Mouse (Mus musculus): ENCODE results near the gene Rasa4.
"Not testable (repeated sequence)": the region's sequence is repeated elsewhere in the genome, so short reads cannot be mapped to it uniquely, and the experiment has no call there.

Rasa4 gene

DNA sequence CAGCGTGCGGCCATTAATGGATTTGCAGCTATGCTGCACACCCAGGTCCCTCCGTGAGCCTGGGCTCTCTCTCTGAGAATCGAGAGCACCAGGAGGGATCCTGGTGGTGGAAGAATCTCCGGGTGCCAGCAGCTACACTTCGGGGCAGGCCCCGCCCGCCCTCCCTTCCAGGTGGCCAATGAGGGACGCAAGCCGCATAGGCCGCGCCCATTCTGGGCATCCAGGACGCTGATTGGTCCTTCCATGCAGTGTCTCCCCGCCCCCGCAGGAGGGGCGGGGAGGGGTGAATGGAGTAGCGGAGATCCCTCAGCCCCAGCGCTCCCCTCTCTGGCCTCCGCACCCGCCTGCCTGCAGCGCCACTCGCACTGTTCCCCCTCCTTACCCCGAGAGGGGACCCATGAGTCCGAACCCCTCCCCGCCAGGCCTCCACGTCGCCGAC, at the start of gene Rasa4:
Gene Rasa4, plus strand, starts transcription at position 248 of the 439 bp plus-strand sequence.
- peak; percentile 94 for DNase-seq (ENCODE audit: low read depth)

DNA sequence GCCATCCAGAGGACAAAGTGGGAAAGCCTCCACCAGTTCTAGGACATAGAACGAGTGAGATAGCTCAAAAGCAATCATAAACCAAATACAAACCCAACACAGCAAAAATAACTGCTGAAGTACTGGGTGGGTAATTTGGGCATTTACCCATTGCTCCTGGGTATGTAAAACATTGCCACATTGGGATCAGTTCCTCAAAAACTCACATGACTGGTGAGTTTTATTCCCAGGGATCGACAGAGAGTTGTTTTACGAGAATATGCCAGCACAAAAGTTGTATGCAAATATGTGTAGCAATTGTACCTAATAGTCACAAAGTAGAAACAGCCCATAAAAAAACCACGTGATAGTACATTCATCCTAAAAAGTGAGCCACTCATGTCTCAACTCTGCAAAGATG, 48.8 kb upstream of the Rasa4 start:
- DNase-seq (ENCODE audit: low read depth) = no peak

DNA sequence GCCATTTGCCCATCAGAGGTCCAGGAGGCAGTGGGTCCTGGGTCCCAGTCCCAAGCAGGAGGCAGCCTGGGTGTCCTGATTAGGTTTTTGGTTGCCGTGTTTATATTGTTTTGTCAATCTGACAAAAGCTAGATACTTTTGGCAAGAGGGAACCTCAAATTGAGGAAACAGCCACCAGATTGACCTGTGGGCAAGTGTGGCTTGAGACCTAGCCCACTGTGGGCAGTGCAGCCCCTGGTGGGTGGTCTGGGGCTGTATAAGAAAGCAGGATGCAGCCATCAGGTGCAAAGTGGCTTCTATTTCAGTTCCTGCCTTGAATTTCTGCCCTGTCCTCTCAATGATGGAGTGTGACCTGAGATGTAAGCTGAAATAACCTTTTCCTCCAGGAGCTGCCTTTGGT, 48.4 kb upstream of the Rasa4 start:
- DNase-seq (ENCODE audit: low read depth) = no peak

DNA sequence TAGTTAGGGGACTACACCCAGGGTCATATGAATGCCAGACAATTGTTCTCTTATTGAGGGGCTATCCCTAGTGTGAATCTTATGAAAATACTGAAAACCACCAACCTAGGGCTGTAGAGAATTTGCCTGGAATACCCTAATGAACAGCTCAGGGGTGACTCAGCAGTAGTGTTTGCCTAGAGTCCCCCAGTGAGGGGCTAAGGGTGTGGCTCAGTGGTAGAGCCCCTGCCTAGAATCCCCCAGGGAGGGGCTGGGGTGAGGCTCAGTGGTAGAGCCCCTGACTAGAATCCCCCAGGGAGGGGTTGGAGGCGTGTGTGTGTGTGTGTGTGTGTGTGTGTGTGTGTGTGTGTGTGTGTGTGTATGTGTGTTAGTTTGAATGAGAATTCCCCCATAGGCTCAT, 47.0 kb upstream of the Rasa4 start:
- no peak for DNase-seq (ENCODE audit: low read depth)

DNA sequence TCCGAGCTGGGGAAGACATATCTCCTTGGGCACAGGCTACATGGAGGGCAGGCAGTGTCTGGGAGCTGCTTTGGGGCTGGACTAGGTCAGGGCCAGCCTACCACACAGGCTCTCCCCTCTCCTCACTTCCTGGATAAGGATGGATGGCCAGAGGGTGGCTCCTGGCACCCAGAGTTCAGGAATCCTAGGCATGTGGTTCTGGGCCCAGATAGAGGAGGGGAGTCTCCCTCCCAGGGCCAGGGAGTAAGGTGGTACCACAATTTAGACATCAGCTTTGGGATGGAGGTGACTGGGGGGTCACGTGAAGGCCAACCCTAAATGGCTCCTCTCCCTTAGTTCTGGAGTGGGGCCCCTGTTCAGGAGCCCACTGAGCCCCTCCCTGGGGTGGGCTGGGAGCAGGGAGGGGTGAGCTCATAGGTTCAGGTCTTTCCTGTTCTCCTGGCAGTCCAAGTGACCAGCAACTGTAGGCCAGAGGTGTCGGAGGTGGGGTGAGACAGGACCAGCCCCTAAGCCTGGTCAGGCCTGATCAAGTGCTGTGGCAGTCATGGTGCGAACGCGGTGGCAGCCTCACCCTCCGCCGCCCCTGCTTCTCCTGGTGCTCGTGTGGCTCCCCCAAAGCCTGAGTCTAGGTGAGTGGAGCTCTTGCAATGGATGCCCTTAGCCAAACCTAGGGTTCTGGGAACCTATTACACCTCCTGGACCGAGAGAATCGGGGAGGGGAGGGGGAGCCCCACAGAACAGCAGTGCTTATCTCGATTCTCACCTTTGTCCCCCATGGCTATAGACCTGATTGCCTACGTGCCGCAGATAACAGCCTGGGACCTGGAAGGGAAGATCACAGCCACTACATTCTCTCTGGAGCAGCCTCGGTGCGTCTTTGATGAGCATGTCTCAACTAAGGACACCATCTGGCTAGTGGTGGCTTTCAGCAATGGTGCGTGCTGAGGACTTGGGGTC, 45.2 kb upstream of the Rasa4 start, which contains the start of gene Upk3b:
Gene Upk3b, plus strand, starts transcription at position 239 of the 957 bp plus-strand sequence.
- no peak for DNase-seq (ENCODE audit: low read depth)

DNA sequence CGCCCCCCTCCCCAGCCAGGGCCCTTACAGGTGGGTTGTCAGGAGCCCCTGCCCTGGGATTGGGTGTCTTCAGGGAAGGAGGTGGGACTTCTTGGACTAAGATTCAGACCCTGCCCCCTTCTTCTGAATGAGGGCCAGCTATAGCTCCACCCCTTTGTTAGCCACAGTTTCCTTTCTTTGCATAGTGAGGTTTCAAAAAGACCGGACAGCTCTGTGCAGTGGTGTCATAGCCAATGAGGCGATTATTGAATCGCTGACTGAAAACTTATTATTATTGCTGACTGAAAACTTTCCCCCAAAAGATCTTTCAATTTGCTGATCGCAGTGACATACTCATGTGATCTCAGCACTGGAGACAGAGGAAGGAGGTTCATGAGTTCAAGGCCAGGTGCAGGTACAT, 43.5 kb upstream of the Rasa4 start:
- peak; percentile 91 for DNase-seq (ENCODE audit: low read depth)

DNA sequence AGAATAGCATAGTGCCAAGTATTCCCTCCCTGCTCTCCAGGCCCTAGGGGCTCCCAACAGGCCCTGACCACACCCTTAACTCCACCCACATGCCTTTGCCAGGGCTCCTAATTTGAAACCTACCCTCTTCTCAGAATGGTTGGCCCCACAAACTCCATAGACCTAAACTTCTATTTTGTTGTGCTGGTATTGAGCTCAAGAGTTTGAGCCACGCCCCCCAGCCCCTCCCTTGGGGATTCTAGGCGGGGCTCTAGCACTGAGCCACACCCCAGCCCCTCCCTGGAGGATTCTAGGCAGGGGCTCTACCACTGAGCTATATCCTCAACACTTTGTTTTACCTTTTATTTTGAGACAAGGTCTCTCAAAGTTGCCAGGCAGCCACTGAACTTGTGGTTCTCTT, 42.5 kb upstream of the Rasa4 start:
- peak; percentile 41 for DNase-seq (ENCODE audit: low read depth)

DNA sequence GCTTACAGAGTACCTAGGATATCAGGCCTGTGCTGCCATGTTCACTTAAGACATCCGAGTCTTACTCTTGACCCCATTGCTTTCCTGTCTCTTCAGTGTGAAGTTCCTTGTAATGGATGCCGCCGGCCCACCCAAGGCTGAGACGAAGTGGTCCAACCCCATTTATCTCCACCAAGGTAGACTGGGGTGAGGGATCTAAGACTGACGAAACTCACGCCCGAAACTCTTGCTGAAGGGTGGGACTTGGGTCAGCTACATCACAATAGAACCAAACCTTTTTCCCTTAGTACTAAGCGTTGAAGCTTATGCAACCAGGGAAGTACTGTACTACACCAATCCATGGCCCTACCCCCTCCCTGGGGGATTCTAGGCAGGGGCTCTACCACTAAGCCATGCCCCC, 42.0 kb upstream of the Rasa4 start:
- no peak for DNase-seq (ENCODE audit: low read depth)

DNA sequence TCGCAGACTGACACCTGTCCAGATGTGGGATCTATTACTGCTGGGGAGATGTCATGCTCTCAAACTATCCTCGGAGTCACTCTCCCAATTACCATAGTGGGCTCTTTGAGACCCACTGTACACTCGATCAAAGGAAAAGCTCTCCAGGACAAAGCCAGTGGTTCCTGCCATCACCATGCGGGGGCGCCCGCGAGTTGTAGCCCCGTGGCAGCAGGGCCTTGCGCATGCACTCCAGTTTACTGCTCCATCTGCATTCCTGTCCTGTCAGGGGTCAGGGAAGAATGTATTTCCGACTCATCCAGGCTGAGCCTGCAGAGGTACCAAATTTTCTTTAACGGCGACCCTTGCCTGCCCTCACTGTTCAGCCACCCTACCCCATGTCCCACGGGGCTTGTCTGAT, 38.9 kb upstream of the Rasa4 start:
- DNase-seq (ENCODE audit: low read depth) = peak; percentile 47

DNA sequence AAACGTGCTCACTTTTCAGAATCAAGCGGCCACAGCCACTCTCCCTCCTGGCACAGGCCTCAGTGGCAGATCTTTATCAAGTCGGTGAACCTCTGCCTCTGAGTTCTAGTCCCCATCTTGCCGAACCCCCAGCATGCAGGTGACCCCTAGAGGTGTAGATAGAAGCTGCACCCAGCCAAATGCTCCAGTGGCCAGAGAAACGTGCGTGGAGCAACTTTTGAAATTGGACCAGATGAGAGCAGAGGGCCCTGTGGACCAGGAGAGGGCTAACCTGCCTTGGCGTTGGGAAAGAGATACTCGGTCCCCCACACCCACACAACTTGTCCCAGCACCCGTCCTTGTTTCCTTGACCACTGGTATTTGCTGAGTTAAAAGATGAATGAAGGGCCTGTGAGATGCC, 38.3 kb upstream of the Rasa4 start:
- DNase-seq (ENCODE audit: low read depth) = peak; percentile 62

DNA sequence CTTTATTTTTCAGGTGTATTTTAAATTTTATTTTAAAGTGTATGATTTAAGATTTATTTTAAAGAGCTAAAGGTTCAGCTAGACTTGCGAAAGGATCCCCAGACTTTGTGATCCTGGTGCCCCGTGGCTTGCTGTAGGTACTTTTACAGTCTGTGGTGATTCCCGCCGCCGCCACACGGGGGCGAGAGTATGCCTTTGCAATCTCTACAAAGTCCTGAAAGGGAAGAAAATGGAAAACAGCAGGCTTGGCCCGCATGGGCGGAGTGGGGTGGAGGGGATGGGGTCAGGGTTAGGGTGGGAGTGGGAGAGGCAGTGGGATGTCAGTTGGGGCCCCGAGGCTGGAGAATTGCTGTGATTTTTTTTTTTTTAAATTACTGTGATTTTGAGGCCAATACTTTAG, 37.7 kb upstream of the Rasa4 start:
- DNase-seq (ENCODE audit: low read depth) = peak; percentile 77

DNA sequence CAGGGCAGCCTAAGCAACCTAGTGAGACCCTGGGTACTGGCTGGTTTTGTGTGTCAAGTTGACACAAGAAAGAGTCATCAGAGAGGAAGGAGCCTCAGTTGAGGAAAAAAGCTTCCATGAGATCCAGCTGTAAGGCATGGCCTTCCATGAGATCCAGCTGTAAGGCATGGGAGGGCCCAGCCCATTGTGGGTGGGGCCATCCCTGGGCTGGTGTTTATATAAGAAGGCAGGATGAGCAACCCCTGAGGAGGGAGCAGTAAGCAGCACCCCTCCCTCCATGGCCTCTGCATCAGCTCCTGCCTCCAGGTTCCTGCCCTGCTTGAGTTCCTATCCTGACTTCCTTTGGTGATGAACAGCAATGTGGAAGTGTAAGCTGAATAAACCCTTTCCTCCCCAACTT, 35.2 kb upstream of the Rasa4 start:
- not testable (repeated sequence) for DNase-seq (ENCODE audit: low read depth)

DNA sequence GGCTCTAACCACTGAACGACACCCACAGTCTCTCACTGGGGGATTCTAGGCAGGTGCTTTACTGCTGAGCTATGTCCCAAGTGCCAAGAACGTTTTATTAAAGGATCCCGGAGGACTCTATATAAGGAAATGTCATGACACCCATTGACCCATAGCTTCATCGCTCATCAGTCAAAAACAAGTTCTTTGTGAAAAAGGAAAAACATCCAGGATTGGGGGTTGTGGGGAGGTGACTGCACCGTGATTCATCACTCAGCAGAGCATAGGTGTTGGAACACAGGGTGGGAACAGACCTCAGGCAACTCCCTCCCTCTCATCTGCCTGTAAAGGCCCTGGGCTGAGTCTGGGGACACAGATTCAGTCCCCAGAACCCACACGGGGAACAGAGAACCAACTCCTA, 33.8 kb upstream of the Rasa4 start:
- DNase-seq (ENCODE audit: low read depth) = no peak

DNA sequence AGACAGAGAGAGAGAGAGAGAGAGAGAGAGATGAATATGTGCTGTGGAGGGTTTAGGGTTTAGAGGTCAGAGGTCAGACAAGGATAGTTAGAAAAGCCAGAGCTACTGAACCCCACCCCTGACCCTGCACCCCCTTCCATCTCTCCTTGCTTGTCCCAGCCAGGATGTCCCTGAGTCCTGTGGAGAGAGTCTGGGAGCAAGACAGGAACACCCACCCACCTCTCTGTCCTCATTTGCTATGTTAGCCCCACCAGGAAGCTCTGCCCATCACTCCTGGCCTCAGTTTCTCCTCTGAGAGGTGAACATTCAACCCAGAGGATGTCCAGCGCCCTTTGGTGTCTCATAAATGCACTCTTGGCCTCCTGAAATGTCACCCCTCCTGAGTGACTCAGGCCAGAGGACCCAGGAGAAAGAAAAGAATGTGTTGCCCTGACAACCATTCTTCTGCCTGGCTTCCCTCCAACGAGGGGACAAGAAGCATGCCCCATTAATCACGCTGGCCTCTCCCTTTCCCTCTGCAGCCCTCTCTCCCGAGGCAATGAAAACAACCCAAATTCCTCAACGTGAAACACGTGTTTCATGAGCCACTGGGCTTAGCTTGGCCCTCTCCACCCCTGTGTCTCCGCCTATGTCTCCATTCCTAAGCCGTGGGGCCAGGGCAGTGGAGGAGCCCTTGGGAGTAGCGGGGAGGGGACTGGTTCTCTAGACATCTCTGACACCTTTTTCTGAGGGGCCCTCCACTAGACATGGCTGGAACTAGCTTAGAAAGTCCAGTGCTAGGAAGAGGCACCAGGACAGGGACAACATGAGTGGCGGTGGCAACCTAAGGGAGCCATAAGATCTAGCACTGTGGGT, 32.3 kb upstream of the Rasa4 start:
- no peak for DNase-seq (ENCODE audit: low read depth)

DNA sequence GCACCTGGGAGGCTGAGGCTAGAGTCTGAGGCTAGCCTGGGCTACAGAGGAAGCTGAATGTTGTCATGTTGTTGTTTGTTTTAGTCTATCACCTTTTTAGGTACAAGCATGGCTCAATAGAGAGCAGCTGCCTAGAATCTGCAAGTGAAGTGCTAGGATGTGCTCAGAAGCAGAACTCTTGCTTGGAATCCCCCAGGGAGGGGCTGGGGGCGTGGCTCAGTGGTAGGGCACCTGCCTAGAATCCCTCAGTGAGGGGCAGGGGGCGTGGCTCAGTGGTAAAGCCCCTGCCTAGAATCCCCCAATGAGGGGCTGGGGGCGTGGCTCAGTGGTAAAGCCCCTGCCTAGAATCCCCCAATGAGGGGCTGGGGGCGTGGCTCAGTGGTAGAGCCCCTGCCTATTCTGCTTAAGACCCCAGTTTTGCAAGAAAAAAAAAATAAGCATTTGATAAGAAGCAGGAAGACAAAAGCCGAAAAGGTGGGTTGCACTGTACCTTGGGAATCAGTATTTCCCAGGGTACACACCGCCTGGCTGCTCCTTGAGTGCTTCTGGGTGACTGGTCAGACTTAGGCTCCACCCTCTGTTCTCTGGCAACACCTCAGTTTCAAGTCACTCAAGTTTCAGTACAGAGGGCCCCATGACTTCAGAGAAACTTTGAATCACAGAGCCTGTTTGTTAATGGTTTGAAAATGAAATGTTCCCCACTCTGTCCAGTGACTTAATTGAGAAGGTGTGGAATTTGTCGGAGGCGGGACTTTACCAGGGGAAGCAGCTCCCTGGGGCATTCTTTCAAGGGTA, 30.7 kb upstream of the Rasa4 start:
- DNase-seq (ENCODE audit: low read depth) = peak; percentile 26

DNA sequence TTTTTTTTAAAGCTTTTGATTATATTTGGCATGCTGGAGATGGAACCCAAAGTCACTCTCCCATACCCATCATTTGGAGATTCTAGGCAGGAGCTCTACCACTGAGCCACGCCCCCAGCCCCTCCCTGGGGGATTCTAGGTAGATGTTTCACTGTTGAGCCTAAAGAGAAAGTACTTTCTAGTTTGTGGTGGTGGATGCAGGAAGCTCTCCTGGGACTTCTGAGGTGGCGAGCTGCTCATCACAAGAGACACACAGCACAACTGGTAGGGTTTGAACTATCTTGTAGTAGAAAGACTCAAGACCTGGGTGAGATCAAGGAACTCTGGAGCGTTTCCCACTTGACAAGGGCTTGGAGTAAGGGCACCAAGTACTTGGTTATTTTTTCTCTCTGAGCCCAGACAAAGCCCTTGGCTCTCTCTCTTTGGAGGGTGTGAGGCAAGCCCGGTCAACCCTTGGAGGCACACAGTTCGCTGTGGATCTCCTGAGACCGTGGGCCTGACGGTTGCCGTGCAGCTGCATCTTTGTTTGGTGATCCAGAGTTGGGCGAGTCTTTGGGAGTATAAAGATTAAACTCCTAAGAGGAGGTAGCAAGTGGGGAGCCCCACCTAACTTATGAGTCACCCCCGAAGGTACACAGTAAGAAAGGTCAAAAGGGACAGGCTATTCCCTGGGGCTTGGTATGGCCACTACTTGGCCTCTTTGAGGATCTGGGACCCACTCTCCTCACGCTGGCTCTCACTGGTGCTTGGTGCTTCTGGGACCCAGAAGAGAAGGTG, 29.2 kb upstream of the Rasa4 start, which contains the start of gene Upk3bl:
Gene Upk3bl, plus strand, starts transcription at position 192 of the 777 bp plus-strand sequence.
- no peak for DNase-seq (ENCODE audit: low read depth)

DNA sequence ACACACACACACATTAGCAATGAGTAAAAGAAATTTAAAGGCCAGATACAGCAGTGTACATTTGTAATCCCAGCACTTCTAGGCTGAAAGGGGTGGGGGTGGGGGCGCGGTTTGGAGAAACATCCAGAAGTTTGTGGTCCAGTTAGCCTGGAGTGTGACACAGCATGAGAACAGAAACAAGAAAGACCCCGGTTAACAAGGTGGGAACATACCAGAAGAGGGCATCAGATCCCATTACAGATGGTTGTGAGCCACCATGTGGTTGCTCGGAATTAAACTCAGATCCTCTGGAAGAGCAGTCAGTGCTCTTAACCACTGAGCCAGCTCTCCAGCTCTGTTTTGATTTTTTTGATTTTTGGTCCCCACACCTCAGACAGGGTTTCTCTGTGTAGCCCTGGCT, 27.7 kb upstream of the Rasa4 start:
- no peak for DNase-seq (ENCODE audit: low read depth)

DNA sequence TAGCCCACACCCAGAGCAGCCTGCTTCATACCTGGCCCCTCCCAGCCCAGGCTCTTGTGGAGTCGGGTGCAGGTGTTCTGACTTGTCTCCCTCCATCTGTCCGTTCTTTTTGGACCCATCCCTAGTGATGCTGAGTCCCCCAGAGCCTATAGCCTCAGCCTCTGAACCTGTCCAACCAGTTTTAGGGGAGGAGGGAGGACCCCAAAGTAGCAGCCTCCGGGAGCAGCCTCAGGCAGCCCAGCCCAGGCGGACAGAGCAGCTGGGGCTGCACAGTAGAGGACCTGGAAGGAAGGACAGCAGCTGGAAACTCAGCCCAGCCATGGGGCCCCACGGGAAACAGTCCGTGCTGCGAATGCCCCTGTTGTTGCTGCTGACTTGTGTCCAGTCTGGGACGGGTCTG, 26.6 kb upstream of the Rasa4 start:
- DNase-seq (ENCODE audit: low read depth) = no peak

DNA sequence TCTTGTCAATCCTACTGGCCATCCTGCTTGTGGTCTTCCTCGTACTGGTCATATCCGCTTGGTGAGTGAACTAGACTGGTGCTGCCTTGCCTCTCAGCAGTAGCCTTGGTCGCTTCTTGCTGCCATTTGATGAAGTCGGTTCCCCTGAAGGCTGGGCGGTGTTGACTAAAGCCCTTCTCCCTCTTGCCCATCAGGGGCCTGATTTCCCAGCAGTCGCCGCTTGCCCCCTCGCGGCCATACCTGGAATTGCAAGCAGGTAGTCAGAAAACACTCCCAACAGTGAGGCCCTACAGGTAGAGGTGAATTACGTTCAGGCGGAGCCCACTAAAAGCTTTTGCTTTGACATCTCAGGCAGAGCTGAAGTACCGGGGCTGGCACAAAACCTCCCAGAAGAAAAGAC, 22.1 kb upstream of the Rasa4 start:
- DNase-seq (ENCODE audit: low read depth) = peak; percentile 70

DNA sequence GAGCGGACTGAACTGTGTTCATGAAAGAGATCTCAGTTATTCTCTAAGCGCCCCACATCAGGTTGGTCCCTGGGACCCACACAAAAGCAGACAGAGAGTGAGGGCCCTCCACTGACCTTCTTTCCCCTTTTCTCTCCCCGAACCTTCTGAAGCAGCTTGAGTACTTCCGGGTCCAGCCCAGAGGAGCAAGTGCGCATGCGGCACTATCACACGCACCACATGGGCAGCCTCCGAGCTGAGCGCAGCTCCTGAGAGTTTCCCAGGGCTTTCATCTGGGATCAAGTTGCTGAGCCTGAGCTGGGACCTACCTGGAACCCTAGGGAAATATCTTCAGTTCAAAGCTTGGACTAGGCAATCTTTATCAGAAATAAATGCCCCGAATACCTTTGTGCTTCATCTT, 19.8 kb upstream of the Rasa4 start:
- DNase-seq (ENCODE audit: low read depth) = no peak
